Mouse (Mus musculus) C2C12 (cell line): ENCODE results near the gene Dync2li1. TPM values are rescaled to one million over a fixed set of nuclear protein-coding genes. Genes with fewer than 3 reads are reported as not detected.

Source experiments
- H3K27me3 ChIP-seq: one replicate; pipeline ENCODE4 v1.6.1; 2011; ENCODE audit not compliant: control insufficient read depth, insufficient read depth, insufficient read length
- H3K36me3 ChIP-seq: one replicate; pipeline ENCODE4 v1.6.1; 2011; ENCODE audit not compliant: control insufficient read depth, insufficient read depth
- H3K4me3 ChIP-seq: one replicate; pipeline ENCODE4 v1.5.1; 2011; ENCODE audit warnings: mild to moderate bottlenecking, control low read depth; ENCODE audit not compliant: poor library complexity, insufficient read depth, severe bottlenecking
- H3K79me2 ChIP-seq: one replicate; pipeline ENCODE4 v1.6.1; 2011; ENCODE audit not compliant: control insufficient read depth, insufficient read depth
- H3K79me3 ChIP-seq: one replicate; pipeline ENCODE4 v1.6.1; 2011; ENCODE audit warnings: low read depth, control low read depth
- H3ac ChIP-seq: one replicate; pipeline ENCODE3; 2011; ENCODE audit warnings: low read depth; ENCODE audit not compliant: control insufficient read depth, insufficient read length
- CEBPB ChIP-seq: IDR thresholded peaks from one replicate; pipeline ENCODE4 v1.6.1; 2011; ENCODE audit warnings: low read depth, mild to moderate bottlenecking, control low read depth, moderate library complexity
- CTCF ChIP-seq: IDR thresholded peaks from one replicate; pipeline ENCODE4 v1.5.1; 2011; ENCODE audit not compliant: control insufficient read depth, insufficient read depth, insufficient read length
- FOSL1 ChIP-seq: IDR thresholded peaks from one replicate; pipeline ENCODE4 v1.8.0; 2011; ENCODE audit warnings: mild to moderate bottlenecking, low read length; ENCODE audit not compliant: poor library complexity, insufficient read depth, severe bottlenecking
- MAX ChIP-seq: IDR thresholded peaks from one replicate; pipeline ENCODE4 v1.6.1; 2011; ENCODE audit warnings: mild to moderate bottlenecking, control low read depth
- MYOD1 ChIP-seq: IDR thresholded peaks from one replicate; pipeline ENCODE4 v1.6.1; 2011; ENCODE audit warnings: low read depth; ENCODE audit not compliant: control insufficient read depth, insufficient read length
- MYOG ChIP-seq: IDR thresholded peaks from one replicate; pipeline ENCODE4 v1.6.1; 2011; ENCODE audit not compliant: control insufficient read depth, insufficient read length; ENCODE audit errors: extremely low read depth
- USF1 ChIP-seq: IDR thresholded peaks from one replicate; pipeline ENCODE4 v1.6.1; 2011; ENCODE audit warnings: low read depth, mild to moderate bottlenecking, control low read depth, moderate library complexity
- polyA plus RNA-seq: library from polyadenylated mRNA; unstranded; fragments of >200 nt; fragmentation: generic; extraction: Trizol; gene quantifications from one replicate; pipeline ENCODE4 v1.2.1, GENCODE M21; 2012; ENCODE audit warnings: missing spikeins

Dync2li1 gene
- polyA plus RNA-seq, 1 experiment: 4.0 TPM

GRCm38 (mm10) chr17:84596501-84596900 is 29.8 kb upstream of the Dync2li1 start:
- H3K4me3 ChIP-seq: no peak overlapping the region
- TF ChIP-seq CEBPB: no peak
- TF ChIP-seq USF1: no peak
- TF ChIP-seq FOSL1: no peak
- TF ChIP-seq MYOG: no peak
- no peak for TF ChIP-seq MAX
- TF ChIP-seq CTCF: no peak
- no peak for TF ChIP-seq MYOD1

GRCm38 (mm10) chr17:84597859-84598258 is 28.4 kb upstream of the Dync2li1 start:
- TF ChIP-seq CEBPB (no peak), FOSL1 (no peak), MYOD1 (no peak), MAX (no peak), MYOG (no peak), USF1 (no peak), CTCF (no peak)

More at GRCm38 (mm10) chr17:84596501-84596900, 29.8 kb upstream of the Dync2li1 start:
- H3ac ChIP-seq: no peak overlapping the region
- H3K79me2 ChIP-seq: no peaks in the 10 kb centered on the region
- H3K36me3 ChIP-seq: peaks cover 78% of the 10 kb centered on the region
- H3K79me3 ChIP-seq: no peaks in the 10 kb centered on the region
- no peaks in the 10 kb centered on the region for H3K27me3 ChIP-seq

GRCm38 (mm10) chr17:84598928-84599327 is 27.4 kb upstream of the Dync2li1 start:
- TF ChIP-seq USF1: no peak
- no peak for TF ChIP-seq CEBPB
- TF ChIP-seq MYOG: no peak
- TF ChIP-seq MYOD1: no peak
- TF ChIP-seq FOSL1: no peak
- no peak for TF ChIP-seq MAX
- no peak for TF ChIP-seq CTCF
- Histone ChIP-seq H3K79me3 (no peaks in the 10 kb centered on the region), H3K79me2 (no peaks in the 10 kb centered on the region), H3K36me3 (peaks cover 76% of the 10 kb centered on the region), H3ac (no peak overlapping the region), H3K27me3 (no peaks in the 10 kb centered on the region), H3K4me3 (no peak overlapping the region)

More at GRCm38 (mm10) chr17:84597859-84598258, 28.4 kb upstream of the Dync2li1 start:
- H3K27me3 ChIP-seq: no peaks in the 10 kb centered on the region
- no peak overlapping the region for H3K4me3 ChIP-seq
- peaks cover 75% of the 10 kb centered on the region for H3K36me3 ChIP-seq
- H3K79me3 ChIP-seq: no peaks in the 10 kb centered on the region
- H3ac ChIP-seq: no peak overlapping the region
- H3K79me2 ChIP-seq: no peaks in the 10 kb centered on the region

- H3K79me2 ChIP-seq: no peaks in the 10 kb centered on the region
- peaks cover 80% of the 10 kb centered on the region for H3K36me3 ChIP-seq
- H3K27me3 ChIP-seq: no peaks in the 10 kb centered on the region
- H3K4me3 ChIP-seq: no peak overlapping the region
- no peak for TF ChIP-seq USF1
- no peak for TF ChIP-seq MYOD1
- TF ChIP-seq MAX: no peak
- no peak for TF ChIP-seq CTCF
- TF ChIP-seq MYOG: no peak
- no peak for TF ChIP-seq CEBPB
- TF ChIP-seq FOSL1: no peak
- H3K79me3 ChIP-seq: no peaks in the 10 kb centered on the region
- H3ac ChIP-seq: no peak overlapping the region
These were observed 26.0 kb upstream of the Dync2li1 start for GRCm38 (mm10) chr17:84600051-84600983.

- H3K36me3 ChIP-seq: peaks cover 71% of the 10 kb centered on the region
- no peaks in the 10 kb centered on the region for H3K27me3 ChIP-seq
These were observed 24.5 kb upstream of the Dync2li1 start for GRCm38 (mm10) chr17:84601805-84602204.

More at GRCm38 (mm10) chr17:84601805-84602204, 24.5 kb upstream of the Dync2li1 start:
- Histone ChIP-seq H3K79me3 (no peaks in the 10 kb centered on the region), H3ac (no peak overlapping the region), H3K79me2 (no peaks in the 10 kb centered on the region), H3K4me3 (no peak overlapping the region)
- TF ChIP-seq MYOG (no peak), MAX (no peak), FOSL1 (no peak), MYOD1 (no peak), USF1 (no peak), CEBPB (no peak), CTCF (no peak)
